Mouse (Mus musculus): ENCODE measurements around the gene Fam57a. TPM values are rescaled to one million over a fixed set of nuclear protein-coding genes. Genes with fewer than 3 reads are reported as not detected.

Fam57a gene
- polyA plus RNA-seq, 1 experiment from 2014 or later: 14.5 TPM

- Histone ChIP-seq H3K4me2 (ENCODE audit: low read length) (no peak overlapping the region), H3K27ac (no peak overlapping the region), H3K4me1 (replicated peaks; ENCODE audit: insufficient read depth, low read length) (peaks cover 6% of the 10 kb centered on the region; the same call in 1 of the 2 replicates), H3K9ac (ENCODE audit: low read depth, low read length) (no peak overlapping the region), H3K9me3 (replicated peaks; ENCODE audit: low read length) (no peaks in the 10 kb centered on the region), H3K27me3 (ENCODE audit: insufficient read depth, low read length) (no peaks in the 10 kb centered on the region), H3K4me3 (replicated peaks; ENCODE audit: low read depth, low read length) (no peak overlapping the region), H3K36me3 (ENCODE audit: insufficient read depth, low read length) (peaks cover 4% of the 10 kb centered on the region; the same call in 1 of the 2 replicates)
- ATAC-seq (replicated peaks; ENCODE audit: low FRiP score, low read depth): no peak
- TF ChIP-seq CTCF (IDR thresholded peaks at IDR 0.05; ENCODE audit: low read depth): no peak
- WGBS: 86% methylated on average over 6 of the region's 6 CpGs
- no peak for DNase-seq (ENCODE audit: low spot score)
Observed at GRCm38 (mm10) chr11:76258511-76258910, 79.0 kb downstream of the Fam57a start.

- DNase-seq (ENCODE audit: low spot score): no peak
- H3K36me3 ChIP-seq (ENCODE audit: insufficient read depth, low read length): peaks cover 4% of the 10 kb centered on the region; the same call in 1 of the 2 replicates
- TF ChIP-seq CTCF (IDR thresholded peaks at IDR 0.05; ENCODE audit: low read depth): no peak
- H3K27ac ChIP-seq: no peak overlapping the region
- no peak overlapping the region for H3K4me2 ChIP-seq (ENCODE audit: low read length)
- peaks cover 6% of the 10 kb centered on the region; the same call in 1 of the 2 replicates for H3K4me1 ChIP-seq (replicated peaks; ENCODE audit: insufficient read depth, low read length)
- no peak overlapping the region for H3K4me3 ChIP-seq (replicated peaks; ENCODE audit: low read depth, low read length)
- no peaks in the 10 kb centered on the region for H3K27me3 ChIP-seq (ENCODE audit: insufficient read depth, low read length)
- H3K9me3 ChIP-seq (replicated peaks; ENCODE audit: low read length): no peaks in the 10 kb centered on the region
- no peak for ATAC-seq (replicated peaks; ENCODE audit: low FRiP score, low read depth)
- 75% methylated on average over 10 of the region's 10 CpGs for whole genome bisulfite sequencing
- no peak overlapping the region for H3K9ac ChIP-seq (ENCODE audit: low read depth, low read length)
Observed at GRCm38 (mm10) chr11:76260208-76261050, 81.0 kb downstream of the Fam57a start.

- Histone ChIP-seq H3K4me1 (replicated peaks; ENCODE audit: insufficient read depth, low read length) (peaks cover 4% of the 10 kb centered on the region; the same call in 1 of the 2 replicates), H3K27me3 (ENCODE audit: insufficient read depth, low read length) (no peaks in the 10 kb centered on the region), H3K9ac (ENCODE audit: low read depth, low read length) (no peak overlapping the region), H3K4me3 (replicated peaks; ENCODE audit: low read depth, low read length) (no peak overlapping the region), H3K27ac (no peak overlapping the region), H3K9me3 (replicated peaks; ENCODE audit: low read length) (no peaks in the 10 kb centered on the region), H3K4me2 (ENCODE audit: low read length) (no peak overlapping the region), H3K36me3 (ENCODE audit: insufficient read depth, low read length) (peaks cover 4% of the 10 kb centered on the region; the same call in 1 of the 2 replicates)
- no peak for ATAC-seq (replicated peaks; ENCODE audit: low FRiP score, low read depth)
- no peak for DNase-seq (ENCODE audit: low spot score)
- TF ChIP-seq CTCF (IDR thresholded peaks at IDR 0.05; ENCODE audit: low read depth): no peak
- WGBS: 74% methylated on average over 12 of the region's 12 CpGs
Observed at GRCm38 (mm10) chr11:76261224-76261623, 81.8 kb downstream of the Fam57a start.

- no peak overlapping the region for H3K4me2 ChIP-seq (ENCODE audit: low read length)
- no peak overlapping the region for H3K4me3 ChIP-seq (replicated peaks; ENCODE audit: low read depth, low read length)
- ATAC-seq (replicated peaks; ENCODE audit: low FRiP score, low read depth) (no peak; the same call in 1 of the 2 replicates), DNase-seq (ENCODE audit: low spot score) (no peak)
- no peak for TF ChIP-seq CTCF (IDR thresholded peaks at IDR 0.05; ENCODE audit: low read depth)
- H3K4me1 ChIP-seq (replicated peaks; ENCODE audit: insufficient read depth, low read length): no peaks in the 10 kb centered on the region
- H3K27me3 ChIP-seq (ENCODE audit: insufficient read depth, low read length): no peaks in the 10 kb centered on the region
- H3K9me3 ChIP-seq (replicated peaks; ENCODE audit: low read length): no peaks in the 10 kb centered on the region
- peaks cover 4% of the 10 kb centered on the region; the same call in 1 of the 2 replicates for H3K36me3 ChIP-seq (ENCODE audit: insufficient read depth, low read length)
- WGBS: 23% methylated on average over 19 of the region's 19 CpGs
- H3K9ac ChIP-seq (ENCODE audit: low read depth, low read length): no peak overlapping the region
- no peak overlapping the region for H3K27ac ChIP-seq
Observed at GRCm38 (mm10) chr11:76262611-76263351, 83.3 kb downstream of the Fam57a start.

Other genes starting within 250 kb of the Fam57a start
- 14.5 and 15.4 TPM in 2 replicates for gene Rph3al, start 241.2 kb upstream of the Fam57a start, polyA plus RNA-seq (2015; fragmentation: Nextera tagmentation; extraction: Ambion mirVana)
- 0.38 and 0.50 TPM in 2 replicates for gene 1700016K19Rik, start 179.8 kb upstream of the Fam57a start, polyA plus RNA-seq (2015; fragmentation: Nextera tagmentation; extraction: Ambion mirVana)
- 39.3 and 43.1 TPM in 2 replicates for gene Rflnb, start 151.9 kb upstream of the Fam57a start, polyA plus RNA-seq (2015; fragmentation: Nextera tagmentation; extraction: Ambion mirVana)
- 39.0 and 44.9 TPM in 2 replicates for gene Vps53, start within 50 bp of the Fam57a start, polyA plus RNA-seq (2015; fragmentation: Nextera tagmentation; extraction: Ambion mirVana)
- 0.93 and 1.4 TPM in 2 replicates for gene Dbil5, start 37.9 kb downstream of the Fam57a start, polyA plus RNA-seq (2015; fragmentation: Nextera tagmentation; extraction: Ambion mirVana)
- 17.4 and 20.4 TPM in 2 replicates for gene Gemin4, start 38.0 kb downstream of the Fam57a start, polyA plus RNA-seq (2015; fragmentation: Nextera tagmentation; extraction: Ambion mirVana)
- 20.8 and 21.2 TPM in 2 replicates for gene Mrm3, start 64.0 kb downstream of the Fam57a start, polyA plus RNA-seq (2015; fragmentation: Nextera tagmentation; extraction: Ambion mirVana)
- gene Glod4, start 64.1 kb downstream of the Fam57a start, polyA plus RNA-seq (2015; fragmentation: Nextera tagmentation; extraction: Ambion mirVana): 131 and 132 TPM in 2 replicates
- gene Nxn, start 219.5 kb downstream of the Fam57a start, polyA plus RNA-seq (2015; fragmentation: Nextera tagmentation; extraction: Ambion mirVana): 23.7 and 26.0 TPM in 2 replicates
- gene Timm22, start 227.3 kb downstream of the Fam57a start, polyA plus RNA-seq (2015; fragmentation: Nextera tagmentation; extraction: Ambion mirVana): 122 and 128 TPM in 2 replicates